8 mouse cellular contexts compared by ENCODE assay signal in genomic region chr17:70852011-70852685, GRCm38 (mm10). TPM values are rescaled to one million over a fixed set of nuclear protein-coding genes. Genes with fewer than 3 reads are reported as not detected.
DNase-seq lines count a peak whose midpoint lies in the region; ATAC-seq and TF ChIP-seq lines count a peak whose summit lies in the region.

No protein-coding gene starts in this region.

- no peaks in the 10 kb centered on the region for H3K27me3 ChIP-seq in lung, embryonic 16.5 days (ENCODE audit: control insufficient read depth, insufficient read depth, low read depth, low read length)

- TF ChIP-seq CTCF in bone marrow macrophage, adult 2 months (IDR thresholded peaks at IDR 0.05; ENCODE audit: low read depth, low read length): no peak

- H3K36me3 ChIP-seq in lung, embryonic 16.5 days (ENCODE audit: control insufficient read depth, insufficient read depth, low read length): no peaks in the 10 kb centered on the region

- WGBS in lung, embryonic 16.5 days: under 1% methylated on average over 29 of the region's 29 CpGs

- H3K4me2 ChIP-seq in lung, embryonic 16.5 days (ENCODE audit: low read depth, low read length): peak overlapping the region; percentile 90

- TF ChIP-seq POLR2A in bone marrow macrophage, adult 2 months (IDR thresholded peaks at IDR 0.05; ENCODE audit: borderline replicate concordance, low read depth, low read length): no peak

- H3K9me3 ChIP-seq in lung, embryonic 16.5 days (ENCODE audit: control insufficient read depth, low read length): no peaks in the 10 kb centered on the region

- H3K4me1 ChIP-seq in bone marrow macrophage, adult 2 months (ENCODE audit: control insufficient read depth, insufficient read depth, low read length): peaks cover 2% of the 10 kb centered on the region; the same call in 1 of the 2 replicates
- H3K4me1 ChIP-seq in lung, embryonic 16.5 days (replicated peaks; ENCODE audit: control insufficient read depth, insufficient read depth, low read length): peaks cover 9% of the 10 kb centered on the region

- H3K4me3 ChIP-seq in bone marrow macrophage, adult 2 months (ENCODE audit: insufficient read depth, low read length): peak overlapping the region; percentile 96
- peak overlapping the region; percentile 66 for H3K4me3 ChIP-seq in lung, embryonic 16.5 days (ENCODE audit: low read length)

- peak overlapping the region; percentile 98 for H3K27ac ChIP-seq in bone marrow macrophage, adult 2 months (ENCODE audit: insufficient read depth, low read depth, low read length)
- peak overlapping the region; percentile 97 for H3K27ac ChIP-seq in lung, embryonic 16.5 days (ENCODE audit: low read length)

- peak; percentile 60 for DNase-seq in layer of hippocampus, adult 9-11 months
- DNase-seq in layer of hippocampus, postnatal 36 days: no peak
- DNase-seq in heart, adult 18-20 months: peak; percentile 69 to 75
- DNase-seq in kidney, adult 11 months: peak; percentile 69
- peak; percentile 49 for DNase-seq in retina, embryonic 14.5 days (ENCODE audit: low spot score)
- no peak for DNase-seq in right cerebral cortex, postnatal 25 days

- ATAC-seq in lung, embryonic 16.5 days (ENCODE audit: low read depth): no peak

- H3K9ac ChIP-seq in lung, embryonic 16.5 days (ENCODE audit: low read length): peak overlapping the region; percentile 82

RNA-seq across cellular contexts. Expression of gene Tgif1, which starts 1.2 kb away (rescaled TPM):
- 1 to 10 TPM; 1.9 to 2.0 TPM for total RNA-seq in layer of hippocampus, postnatal 36 days (2021)
- polyA plus RNA-seq in bone marrow macrophage, adult 2 months (2012; ENCODE audit: insufficient read depth, insufficient read length, missing spikeins): 86.0 and 97.0 TPM in 2 replicates
- total RNA-seq in heart, adult 18-20 months (2021): 1 to 10 TPM; 2.6 to 4.6 TPM
- 63.1 and 69.4 TPM in 2 replicates for polyA plus RNA-seq in lung, embryonic 16.5 days (2015; fragmentation: Nextera tagmentation; extraction: Ambion mirVana)

Comparison
In these comparisons a context has a peak if more than half of its experiments do, and no peak if none do; other contexts are left out.
1. DNase-seq: peak in layer of hippocampus, adult 9-11 months (single experiment), heart, adult 18-20 months (2 of 2), kidney, adult 11 months (single experiment) and retina, embryonic 14.5 days (single experiment); none in layer of hippocampus, postnatal 36 days (0 of 2) and right cerebral cortex, postnatal 25 days (single experiment).